Mouse (Mus musculus) G1E (cell line): ENCODE data around the gene Trem3. TPM values are rescaled to one million over a fixed set of nuclear protein-coding genes. Genes with fewer than 3 reads are reported as not detected.

ENCODE experiments used
- ATAC-seq: 2 replicates; pipeline ENCODE4 v1.8.0; 2016; ENCODE audit warnings: mild to moderate bottlenecking; ENCODE audit not compliant: insufficient number of reproducible peaks, poor library complexity, low FRiP score, severe bottlenecking; ENCODE audit errors: extremely low read depth
- DNase-seq: peaks from one replicate; pipeline ENCODE4 v3.0.0; 2012; ENCODE audit warnings: low spot score
- H3K27me3 ChIP-seq: 2 replicates; pipeline ENCODE4 v1.6.1; 2012; ENCODE audit warnings: mild to moderate bottlenecking, low read length, inconsistent platforms; ENCODE audit not compliant: insufficient read depth
- H3K36me3 ChIP-seq: replicated peaks from 2 replicates; pipeline ENCODE3; 2012; ENCODE audit warnings: mild to moderate bottlenecking, inconsistent platforms
- H3K4me1 ChIP-seq: 2 replicates; pipeline ENCODE4 v1.6.1; 2012; ENCODE audit warnings: low read depth, low read length, inconsistent platforms, mixed read lengths; ENCODE audit not compliant: insufficient read depth
- H3K4me3 ChIP-seq: 2 replicates; pipeline ENCODE4 v1.5.1; 2012; ENCODE audit warnings: low read depth, mild to moderate bottlenecking, inconsistent platforms, low read length, moderate library complexity, mixed read lengths
- H3K9me3 ChIP-seq: replicated peaks from 2 replicates; pipeline ENCODE4 v1.6.1; 2012; ENCODE audit warnings: inconsistent platforms
- CTCF ChIP-seq: IDR thresholded peaks from 2 replicates; pipeline ENCODE4 v1.5.1; 2012; ENCODE audit warnings: low read depth, low read length, inconsistent platforms, mixed read lengths
- GATA1 ChIP-seq: IDR thresholded peaks from 2 replicates; pipeline ENCODE4 v1.6.1; 2012; ENCODE audit warnings: borderline replicate concordance, low read length, inconsistent platforms, mixed read lengths
- GATA2 ChIP-seq: IDR thresholded peaks from 2 replicates; pipeline ENCODE4 v1.6.1; 2012; ENCODE audit warnings: low read depth, low read length, inconsistent platforms, borderline replicate concordance
- POLR2AphosphoS5 ChIP-seq: IDR thresholded peaks from 2 replicates; pipeline ENCODE4 v1.6.1; 2012; ENCODE audit warnings: low read depth, low read length, inconsistent platforms; ENCODE audit not compliant: insufficient replicate concordance
- TAL1 ChIP-seq: conservative IDR thresholded peaks from 2 replicates; pipeline ENCODE4 v1.6.1; 2012; ENCODE audit warnings: low read depth, low read length, inconsistent platforms, mixed read lengths
- polyA plus RNA-seq: library from polyadenylated mRNA; stranded (reverse); fragments of >175 nt; gene quantifications from 2 replicates; pipeline ENCODE4 v1.2.3, GENCODE M21; 2012
- total RNA-seq, 2 experiments: library from RNA; stranded (forward) in 1 of 2; stranded (reverse) in 1 of 2; fragments of 200-1000 nt in 1 of 2; fragments of >200 nt in 1 of 2; fragmentation: Nextera tagmentation in 1 of 2; gene quantifications; 2 replicates each; pipeline ENCODE4 v1.2.3; 2014 to 2017

Trem3 gene
- total and polyA plus RNA-seq, 3 experiments, result not detected

DNA sequence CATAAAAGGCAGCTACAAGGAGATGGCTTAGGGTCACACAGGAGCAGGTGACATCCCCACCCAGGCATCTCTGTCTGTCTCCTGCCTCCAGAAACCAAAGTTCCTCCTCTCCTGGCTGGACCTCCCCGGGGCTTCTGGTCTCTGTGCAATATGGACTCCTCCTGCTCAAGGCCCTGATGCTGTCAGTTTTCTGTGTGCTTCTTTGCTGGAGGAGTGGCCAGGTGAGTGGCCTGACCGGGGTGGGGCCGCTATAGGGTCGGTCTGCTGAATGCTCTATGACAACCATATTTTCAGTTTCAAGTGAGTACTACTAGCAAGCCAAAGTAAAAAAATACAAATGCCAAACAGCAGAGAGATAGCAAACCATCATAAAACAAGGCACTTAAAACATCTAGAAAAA is 25.0 kb downstream of the Trem3 start:
- peaks cover 7% of the 10 kb centered on the region for H3K36me3 ChIP-seq
- peak; percentile 34 for DNase-seq
- peak; percentile 35 for ATAC-seq
- TF ChIP-seq GATA1, result no peak
- TF ChIP-seq TAL1, result no peak
- TF ChIP-seq GATA2, result no peak
- no peak for TF ChIP-seq POLR2AphosphoS5
- no peak for TF ChIP-seq CTCF
- peaks cover 69% of the 10 kb centered on the region for H3K4me1 ChIP-seq
- peak overlapping the region; percentile 67; the same call in 1 of the 2 replicates for H3K4me3 ChIP-seq
- H3K9me3 ChIP-seq, result no peaks in the 10 kb centered on the region
- no peaks in the 10 kb centered on the region for H3K27me3 ChIP-seq

DNA sequence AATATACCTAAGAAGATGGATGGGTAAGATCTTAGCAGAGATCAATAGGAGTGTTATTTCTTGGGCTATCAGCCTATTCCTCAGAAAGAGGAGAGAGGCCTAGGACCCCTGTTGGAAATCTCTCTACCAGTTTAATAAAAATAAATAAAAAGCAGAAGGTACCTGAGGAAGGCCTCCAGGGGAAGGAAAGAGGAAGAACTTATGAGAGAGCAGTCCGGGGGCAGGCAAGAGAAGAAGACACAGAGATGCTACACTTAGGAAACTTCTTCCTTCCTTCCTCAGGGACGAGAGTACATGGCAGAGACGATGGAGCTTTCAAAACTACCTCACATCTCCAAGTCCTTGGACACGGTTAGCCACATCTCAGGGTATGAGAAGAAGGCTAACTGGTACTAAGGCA is 26.5 kb downstream of the Trem3 start:
- ATAC-seq (no peak), DNase-seq (no peak)
- Histone ChIP-seq H3K27me3 (no peaks in the 10 kb centered on the region), H3K9me3 (no peaks in the 10 kb centered on the region), H3K36me3 (peaks cover 6% of the 10 kb centered on the region), H3K4me1 (peaks cover 71% of the 10 kb centered on the region), H3K4me3 (no peak overlapping the region; the same call in 1 of the 2 replicates)
- no peak for TF ChIP-seq CTCF
- no peak for TF ChIP-seq GATA1
- TF ChIP-seq TAL1, result no peak
- no peak for TF ChIP-seq GATA2
- TF ChIP-seq POLR2AphosphoS5, result no peak

DNA sequence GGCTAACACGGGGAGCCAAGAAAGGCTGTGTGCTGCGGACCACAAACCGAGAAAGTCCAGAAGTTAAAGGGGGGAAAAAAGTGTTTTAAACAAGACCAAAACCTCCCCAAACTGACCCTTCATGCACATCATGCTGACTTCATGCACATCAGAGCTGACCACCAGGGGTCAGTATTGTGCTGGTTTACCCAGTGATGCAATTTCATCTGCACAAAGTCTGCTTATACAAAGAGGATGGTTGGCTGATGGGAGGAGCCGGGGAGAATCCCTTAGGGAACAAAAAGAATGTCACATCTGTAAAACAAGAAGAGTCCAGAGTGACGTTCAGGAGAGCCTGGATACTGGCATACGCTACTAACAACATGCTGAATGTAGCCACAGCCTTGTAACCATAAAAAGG is 27.3 kb downstream of the Trem3 start:
- TF ChIP-seq CTCF, result peak; percentile 92
- no peak for TF ChIP-seq POLR2AphosphoS5
- Histone ChIP-seq H3K36me3 (no peaks in the 10 kb centered on the region), H3K4me1 (peaks cover 71% of the 10 kb centered on the region), H3K27me3 (no peaks in the 10 kb centered on the region), H3K9me3 (no peaks in the 10 kb centered on the region), H3K4me3 (no peak overlapping the region)
- ATAC-seq, result no peak
- peak; percentile 60 for DNase-seq

DNA sequence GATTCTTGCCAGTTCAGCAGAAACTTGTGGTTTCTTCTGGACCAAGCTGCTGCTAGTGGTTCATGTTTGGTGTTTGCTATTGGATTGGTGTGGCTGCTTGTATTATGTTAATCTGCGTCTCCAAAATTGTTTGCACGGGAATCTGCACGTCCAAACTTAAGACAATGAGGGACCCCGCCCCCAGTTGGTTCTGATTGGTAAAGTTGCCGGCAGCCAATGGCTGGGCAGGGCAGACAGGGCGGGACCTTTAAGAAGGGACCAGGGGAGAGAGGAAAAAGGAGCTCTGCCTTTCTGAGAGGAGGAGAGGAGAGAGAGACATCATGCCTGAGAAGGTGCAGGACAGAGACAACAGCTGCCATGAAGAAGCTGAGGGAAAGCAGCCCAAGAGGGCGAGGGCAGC is 28.2 kb downstream of the Trem3 start:
- TF ChIP-seq CTCF, result no peak
- no peak for TF ChIP-seq GATA2
- no peak for TF ChIP-seq GATA1
- no peak for TF ChIP-seq TAL1
- TF ChIP-seq POLR2AphosphoS5, result no peak
- no peak for ATAC-seq
- no peak overlapping the region for H3K4me3 ChIP-seq
- no peaks in the 10 kb centered on the region for H3K9me3 ChIP-seq
- H3K4me1 ChIP-seq, result peaks cover 73% of the 10 kb centered on the region
- DNase-seq, result no peak
- H3K36me3 ChIP-seq, result no peaks in the 10 kb centered on the region
- H3K27me3 ChIP-seq, result no peaks in the 10 kb centered on the region

DNA sequence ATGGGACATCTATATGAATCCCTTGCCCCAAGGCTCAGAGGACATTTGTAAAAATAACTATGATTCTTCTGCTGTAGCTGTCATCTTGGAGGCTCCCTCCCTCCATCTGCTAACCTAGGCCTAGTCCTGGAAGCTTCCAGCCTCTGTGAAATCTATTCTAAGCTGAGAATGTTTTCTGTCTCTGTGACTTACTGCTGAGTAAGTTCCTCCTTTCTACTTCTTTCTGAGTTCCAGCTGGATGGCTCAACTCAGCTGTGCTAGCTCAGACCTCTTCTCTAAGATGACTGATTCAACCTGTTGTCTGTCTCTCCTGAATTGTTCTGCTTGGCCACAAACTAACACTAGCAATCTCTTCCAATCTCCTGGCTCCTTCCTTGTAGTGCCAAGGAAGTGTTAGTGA is 30.8 kb downstream of the Trem3 start:
- no peaks in the 10 kb centered on the region for H3K9me3 ChIP-seq
- no peak overlapping the region for H3K4me3 ChIP-seq
- no peak for ATAC-seq
- TF ChIP-seq GATA1, result no peak
- TF ChIP-seq TAL1, result no peak
- TF ChIP-seq GATA2, result no peak
- H3K4me1 ChIP-seq, result peaks cover 71% of the 10 kb centered on the region
- no peak for DNase-seq
- H3K36me3 ChIP-seq, result no peaks in the 10 kb centered on the region
- H3K27me3 ChIP-seq, result no peaks in the 10 kb centered on the region

DNA sequence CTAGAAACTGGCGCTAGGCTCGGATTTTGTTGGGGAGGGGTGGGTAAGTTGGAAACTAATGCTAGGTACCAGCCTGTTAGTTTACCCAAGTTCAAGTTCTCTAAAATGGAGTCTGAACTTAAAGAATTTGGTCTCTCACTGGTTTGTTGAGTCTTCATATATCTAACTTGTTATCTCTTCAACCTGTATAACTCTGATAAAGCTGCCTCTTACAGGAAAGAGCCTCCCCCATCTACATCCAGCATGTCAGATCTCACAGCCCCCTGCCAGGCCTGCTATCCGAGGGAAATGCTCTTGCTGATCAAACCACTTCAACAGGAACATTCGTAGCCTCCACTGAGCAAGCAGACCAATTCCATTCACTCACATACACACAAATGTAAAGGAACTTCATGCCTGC is 31.4 kb downstream of the Trem3 start:
- ATAC-seq, result peak; percentile 41
- Histone ChIP-seq H3K36me3 (no peaks in the 10 kb centered on the region), H3K27me3 (no peaks in the 10 kb centered on the region), H3K4me3 (no peak overlapping the region), H3K4me1 (peaks cover 66% of the 10 kb centered on the region), H3K9me3 (no peaks in the 10 kb centered on the region)
- no peak for DNase-seq
- TF ChIP-seq GATA2 (no peak), TAL1 (no peak; the same call in 1 of the 2 replicates), CTCF (no peak), GATA1 (no peak), POLR2AphosphoS5 (no peak)
